Mouse (Mus musculus) spleen, postnatal 10 days (tissue): ENCODE results near the gene Snupn.
"Not testable (repeated sequence)": the region's sequence is repeated elsewhere in the genome, so short reads cannot be mapped to it uniquely, and the experiment has no call there.

ENCODE experiments used
- DNase-seq, 2 experiments: peaks; one replicate each; pipeline ENCODE4 v3.0.0; 2021 to 2022; ENCODE audit warnings: low spot score in 2 of 2

The Snupn gene

GRCm38 (mm10) chr9:56950414-56951400 lies at the start of gene Snupn:
Gene Snupn (plus strand): TSS chr9:56950878.
- peak; percentile 91 to 98 for DNase-seq

GRCm38 (mm10) chr9:56901187-56901586 lies 49.5 kb upstream of the Snupn start:
- no peak for DNase-seq

GRCm38 (mm10) chr9:56903662-56904061 lies 47.0 kb upstream of the Snupn start:
- no peak for DNase-seq

DNA sequence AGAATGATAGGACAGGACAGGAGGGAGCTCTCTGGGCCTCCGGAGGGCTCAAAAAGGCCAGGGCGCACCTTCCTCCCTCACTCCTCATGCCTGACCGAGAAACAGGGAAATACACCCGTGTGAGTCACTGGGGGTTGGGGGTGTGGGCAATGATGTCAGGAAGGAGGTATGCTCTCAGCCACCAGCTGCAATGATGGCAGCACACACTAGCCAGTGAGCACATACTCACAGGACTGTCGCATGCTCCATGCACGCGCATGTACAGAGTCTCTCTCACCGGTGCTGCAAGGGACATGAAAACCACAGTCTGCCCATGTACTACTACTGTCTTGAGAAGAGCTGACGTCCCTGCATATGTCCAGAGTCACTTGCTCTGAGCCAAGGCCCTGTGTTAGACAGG lies 43.1 kb upstream of the Snupn start:
- DNase-seq, result no peak

DNA sequence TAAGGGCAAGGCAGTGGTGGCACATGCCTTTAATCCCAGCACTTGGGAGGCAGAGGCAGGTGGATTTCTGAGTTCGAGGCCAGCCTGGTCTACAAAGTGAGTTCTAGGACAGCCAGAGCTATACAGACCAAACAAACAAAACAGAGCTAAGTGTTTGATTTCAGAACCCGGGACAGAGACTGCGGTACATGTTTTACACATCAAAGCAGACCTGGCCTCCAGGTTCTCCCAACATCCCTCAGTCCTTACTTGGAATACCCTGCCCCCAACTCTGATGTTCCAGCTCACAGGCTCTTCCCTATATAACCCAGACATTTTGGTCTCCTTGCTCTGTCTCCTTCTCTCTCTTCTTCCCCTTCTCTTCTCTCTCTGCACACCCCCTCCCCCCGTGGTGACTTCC lies 40.7 kb upstream of the Snupn start:
- DNase-seq, result not testable (repeated sequence)

- no peak for DNase-seq
Measured at GRCm38 (mm10) chr9:56911017-56911416, 39.7 kb upstream of the Snupn start.

DNA sequence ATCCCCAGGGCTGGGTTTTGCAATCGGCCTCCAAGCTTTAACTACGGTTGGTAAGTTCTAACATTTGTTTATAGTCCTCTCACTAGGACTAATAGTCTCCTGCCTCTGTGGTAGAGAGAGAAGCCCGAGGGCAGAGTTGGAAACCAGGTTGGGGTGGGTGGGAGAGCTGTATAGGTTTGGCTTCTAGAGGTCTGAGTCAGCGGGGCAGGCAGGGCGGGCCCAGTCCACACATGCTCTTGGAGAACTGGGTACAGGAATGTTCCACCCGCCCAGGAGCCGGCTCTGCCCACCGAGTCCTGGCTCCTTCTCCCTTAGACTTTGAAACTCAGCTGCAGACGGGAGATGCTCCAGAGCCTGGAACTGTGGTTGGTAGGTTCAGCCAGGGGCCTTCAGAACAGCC lies 36.7 kb upstream of the Snupn start:
- DNase-seq, result no peak

DNA sequence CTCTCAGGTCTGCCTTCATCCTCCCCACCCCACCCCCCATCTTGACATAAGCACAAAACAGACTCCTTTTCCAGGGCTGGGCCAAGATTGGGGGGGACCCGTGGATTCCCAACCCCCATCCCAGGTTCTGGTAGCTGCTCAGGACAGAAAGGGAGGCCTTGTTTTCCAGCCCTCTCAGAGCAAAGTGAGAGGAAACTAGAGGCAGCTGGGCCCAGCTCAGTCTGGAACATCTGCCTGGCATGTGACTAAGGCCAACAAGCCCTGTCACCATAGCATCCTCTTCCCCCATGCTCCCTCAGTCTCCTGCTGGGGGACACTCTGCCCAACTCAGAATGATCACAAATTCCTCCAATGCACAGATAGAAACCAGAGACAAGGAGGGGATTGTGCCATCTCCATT lies 35.6 kb upstream of the Snupn start:
- no peak for DNase-seq

GRCm38 (mm10) chr9:56915695-56916410 lies 34.8 kb upstream of the Snupn start:
- no peak for DNase-seq

- DNase-seq, result no peak
Measured at GRCm38 (mm10) chr9:56917131-56917530, 33.5 kb upstream of the Snupn start.

GRCm38 (mm10) chr9:56918466-56918865 lies 32.2 kb upstream of the Snupn start:
- DNase-seq, result no peak

- DNase-seq, result no peak
Measured at GRCm38 (mm10) chr9:56922746-56923145, 27.9 kb upstream of the Snupn start.

GRCm38 (mm10) chr9:56923841-56924650 lies 26.6 kb upstream of the Snupn start:
- DNase-seq, result no peak

- DNase-seq, result peak in 1 of 2 experiments; percentile 51
Measured at GRCm38 (mm10) chr9:56924651-56925027, 26.0 kb upstream of the Snupn start.

GRCm38 (mm10) chr9:56925291-56926024 lies 25.2 kb upstream of the Snupn start:
- no peak for DNase-seq

DNA sequence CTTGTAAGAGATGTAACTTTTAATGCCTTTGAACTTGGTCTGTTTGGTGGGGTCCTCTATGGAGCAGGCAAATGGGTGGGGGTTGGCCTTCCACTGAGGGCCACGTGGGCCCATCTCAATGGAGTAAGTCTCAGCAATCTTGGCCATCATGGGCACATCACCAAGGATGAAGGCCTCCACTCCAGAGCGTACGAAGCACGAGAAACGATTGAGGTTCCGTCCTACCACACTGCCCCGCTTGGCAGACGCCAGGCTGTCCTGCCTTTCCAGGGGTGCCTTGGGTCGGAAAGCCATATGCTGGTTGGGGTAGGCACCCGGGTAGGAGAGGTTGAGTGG lies 24.7 kb upstream of the Snupn start:
- DNase-seq, result no peak

DNA sequence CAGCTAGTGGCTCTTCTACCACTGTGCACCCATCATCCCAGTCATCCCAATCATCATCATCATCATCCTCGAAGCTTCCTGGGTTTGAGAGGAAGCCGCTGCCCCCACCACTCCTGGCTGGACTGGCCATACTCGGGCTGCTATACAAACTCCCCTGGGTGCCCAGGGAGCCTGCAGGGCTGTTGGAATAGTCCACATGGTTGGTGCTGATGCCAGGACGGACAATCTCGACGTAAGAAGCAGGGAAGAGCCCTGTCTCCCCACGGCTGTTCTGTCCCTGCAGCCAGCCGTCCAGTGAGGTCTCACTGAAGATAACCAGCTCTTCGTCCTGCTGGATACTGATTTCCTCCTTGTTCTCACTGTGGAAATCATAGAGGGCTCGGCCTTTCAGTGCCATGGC lies 24.3 kb upstream of the Snupn start:
- DNase-seq, result no peak

- peak; percentile 27 to 42 for DNase-seq
Measured at GRCm38 (mm10) chr9:56927191-56928012, 23.3 kb upstream of the Snupn start.

GRCm38 (mm10) chr9:56928041-56928811 lies 22.5 kb upstream of the Snupn start, which contains the start of gene Snx33:
Gene Snx33 (minus strand): TSS chr9:56928371.
- peak; percentile 83 to 88 for DNase-seq

DNA sequence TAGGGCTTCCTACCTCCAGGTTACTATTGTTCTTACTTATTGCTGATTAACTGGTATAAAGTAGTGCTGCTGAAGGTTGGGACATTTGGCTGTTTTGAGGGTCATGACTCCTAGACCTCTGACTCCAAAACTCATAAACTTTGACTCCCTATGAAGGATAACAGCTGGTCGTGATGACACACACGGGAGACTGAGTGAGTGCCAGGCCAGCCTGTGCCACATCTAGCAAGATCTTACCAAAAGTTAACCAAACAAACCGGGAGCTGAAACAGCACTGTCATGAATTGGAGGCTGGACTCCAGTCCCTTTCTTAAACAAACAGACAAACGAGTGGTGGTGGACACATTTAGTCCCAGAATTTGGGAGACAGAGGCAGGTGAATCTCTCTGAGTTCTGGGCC lies 21.2 kb upstream of the Snupn start:
- DNase-seq, result no peak
